Mouse (Mus musculus) limb, embryonic 14.5 days (tissue): ENCODE measurements around the gene Gm20721. TPM values are rescaled to one million over a fixed set of nuclear protein-coding genes. Genes with fewer than 3 reads are reported as not detected.

Source experiments
- ATAC-seq: fragments of 200-750 bp; cut with Nextera tagmentation; 2 replicates; pipeline ENCODE4 v1.8.0; 2017; ENCODE audit warnings: low read depth, moderate number of reproducible peaks, moderate TSS enrichment; ENCODE audit not compliant: low FRiP score
- DNase-seq: peaks from one replicate; pipeline ENCODE4 v3.0.0-alpha.2; 2015; ENCODE audit warnings: low spot score
- H3K27ac ChIP-seq: fragments of 300-500 bp; sonication (generic); replicated peaks from 2 replicates; pipeline ENCODE4 v1.5.1; 2014; ENCODE audit warnings: low read depth, mild to moderate bottlenecking, low read length, moderate library complexity, mixed read lengths
- H3K27me3 ChIP-seq: fragments of 300-500 bp; sonication (generic); 2 replicates; pipeline ENCODE4 v1.6.1; 2014; ENCODE audit warnings: low read length, mixed read lengths; ENCODE audit not compliant: control insufficient read depth, insufficient read depth
- H3K36me3 ChIP-seq: fragments of 300-500 bp; sonication (generic); 2 replicates; pipeline ENCODE4 v1.6.1; 2014; ENCODE audit warnings: mild to moderate bottlenecking, low read length, moderate library complexity, mixed read lengths; ENCODE audit not compliant: control insufficient read depth, insufficient read depth
- H3K4me1 ChIP-seq: fragments of 300-500 bp; sonication (generic); 2 replicates; pipeline ENCODE4 v1.6.1; 2014; ENCODE audit warnings: antibody characterized with exemption, low read length, mixed read lengths; ENCODE audit not compliant: control insufficient read depth, insufficient read depth
- H3K4me2 ChIP-seq: fragments of 300-500 bp; sonication (generic); replicated peaks from 2 replicates; pipeline ENCODE4 v1.6.1; 2014; ENCODE audit warnings: low read depth, mild to moderate bottlenecking, low read length, moderate library complexity; ENCODE audit not compliant: severe bottlenecking
- H3K4me3 ChIP-seq: fragments of 300-500 bp; sonication (generic); replicated peaks from 2 replicates; pipeline ENCODE4 v1.5.1; 2014; ENCODE audit warnings: low read length
- H3K9ac ChIP-seq: fragments of 300-500 bp; sonication (generic); 2 replicates; pipeline ENCODE4 v1.6.1; 2014; ENCODE audit warnings: mild to moderate bottlenecking, low read depth, low read length, moderate library complexity; ENCODE audit not compliant: severe bottlenecking
- H3K9me3 ChIP-seq: fragments of 300-500 bp; sonication (generic); 2 replicates; pipeline ENCODE4 v1.6.1; 2016; ENCODE audit warnings: low read length; ENCODE audit not compliant: control insufficient read depth
- POLR2A ChIP-seq: fragments of 200-500 bp; IDR thresholded peaks from 2 replicates; pipeline ENCODE4 v1.8.0; 2012; ENCODE audit warnings: inconsistent platforms, mild to moderate bottlenecking, moderate library complexity, borderline replicate concordance; ENCODE audit not compliant: insufficient read depth, insufficient read length; ENCODE audit errors: extremely low read depth
- WGBS: fragments of 180-500 bp; shearing (Covaris S2); extraction: QIAGEN DNeasy Blood & Tissue Kit; methylation state at CpG from one replicate; pipeline ENCODE4 v1.1.7; 2014; 5-methylcytosine and 5-hydroxymethylcytosine counted together
- polyA plus RNA-seq, 2 experiments: library from polyadenylated mRNA; depleted of rRNA in 1 of 2; stranded (reverse) in 1 of 2; unstranded in 1 of 2; fragments of >200 nt; fragmentation: Nextera tagmentation in 1 of 2; extraction: Ambion mirVana in 1 of 2; gene quantifications; 2 replicates each; pipeline versions ENCODE4 v1.2.1 to v1.2.3; 2012 to 2014

Gm20721 gene
- polyA plus RNA-seq, 2 experiments, result 0.65 to 13.4 TPM

DNA sequence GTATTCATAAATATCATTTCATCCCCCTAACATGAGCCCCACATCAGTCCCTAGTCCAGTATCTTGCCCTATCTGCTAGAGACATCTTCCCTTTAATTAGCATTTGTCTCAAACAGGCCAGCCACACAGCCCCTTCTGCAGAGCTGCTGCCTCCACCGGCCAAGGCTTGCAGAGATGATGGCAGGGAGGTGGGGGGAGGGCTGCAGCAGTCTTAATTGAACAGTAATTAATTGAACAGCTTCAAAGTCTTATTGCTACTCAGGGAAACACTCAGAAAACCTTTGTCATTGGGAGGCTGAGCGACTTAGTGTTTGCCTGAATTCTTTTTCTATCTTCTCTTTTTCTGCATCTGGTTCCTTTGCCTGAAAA lies 54.9 kb downstream of the Gm20721 start:
- Histone ChIP-seq H3K36me3 (peaks cover 44% of the 10 kb centered on the region), H3K4me1 (peaks cover 23% of the 10 kb centered on the region), H3K27me3 (peaks cover 13% of the 10 kb centered on the region; the same call in 1 of the 2 replicates), H3K4me3 (peak overlapping the region; percentile 11), H3K4me2 (peak overlapping the region; percentile 53), H3K9me3 (peaks cover 30% of the 10 kb centered on the region), H3K9ac (peak overlapping the region; percentile 7; the same call in 1 of the 2 replicates), H3K27ac (0 out of 2 replicates have a peak overlapping the region, but pooled peaks have one; percentile 26)
- 14% methylated on average over 2 of the region's 2 CpGs for WGBS
- ATAC-seq (no peak), DNase-seq (no peak)
- TF ChIP-seq POLR2A, result no peak

DNA sequence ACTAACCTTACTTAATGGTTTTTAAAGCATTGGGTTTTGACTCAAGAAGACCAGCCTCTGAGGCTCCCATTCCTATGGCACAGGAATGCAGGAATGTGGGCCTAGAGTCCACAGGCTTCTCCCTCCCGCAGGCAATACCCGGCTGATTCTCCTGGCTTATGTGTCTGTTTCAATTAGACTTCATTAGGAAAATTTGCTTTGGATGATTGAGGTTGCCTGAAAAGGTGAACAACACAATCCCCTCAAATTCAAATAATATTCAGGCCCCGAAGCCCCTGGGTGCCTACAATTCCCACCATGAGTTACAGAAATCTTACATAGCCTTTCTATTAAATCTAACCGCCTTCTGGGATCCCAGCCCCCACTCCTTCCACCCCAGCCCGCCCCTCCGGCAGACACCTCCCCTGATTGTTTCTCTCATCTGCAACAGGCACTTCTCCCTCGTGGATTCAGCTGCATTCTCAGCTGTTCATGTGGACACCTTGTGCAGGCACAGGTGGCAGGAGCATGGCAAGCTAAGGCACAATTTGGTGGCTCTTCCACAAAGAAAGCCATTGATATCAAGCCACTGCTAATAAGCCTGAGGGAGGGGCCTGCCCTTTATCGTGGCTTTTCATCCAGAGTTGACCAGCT lies 55.4 kb downstream of the Gm20721 start:
- no peak for ATAC-seq

GRCm38 (mm10) chr2:174288673-174289430 lies 57.7 kb downstream of the Gm20721 start:
- H3K27me3 ChIP-seq, result peaks cover 30% of the 10 kb centered on the region
- WGBS, result 48% methylated on average over 12 of the region's 12 CpGs
- no peak overlapping the region for H3K27ac ChIP-seq
- no peak overlapping the region for H3K9ac ChIP-seq
- no peak overlapping the region for H3K4me2 ChIP-seq
- H3K4me1 ChIP-seq, result peaks cover 23% of the 10 kb centered on the region
- no peak for ATAC-seq
- no peak overlapping the region for H3K4me3 ChIP-seq
- no peak for TF ChIP-seq POLR2A
- H3K9me3 ChIP-seq, result peaks cover 33% of the 10 kb centered on the region
- H3K36me3 ChIP-seq, result peaks cover 72% of the 10 kb centered on the region
- DNase-seq, result no peak

More for the DNA sequence above, 55.4 kb downstream of the Gm20721 start:
- H3K4me3 ChIP-seq, result peak overlapping the region; percentile 11
- 59% methylated on average over 8 of the region's 8 CpGs for WGBS
- H3K9ac ChIP-seq, result peak overlapping the region; percentile 7; the same call in 1 of the 2 replicates
- H3K9me3 ChIP-seq, result peaks cover 32% of the 10 kb centered on the region
- peak overlapping the region; percentile 53 for H3K4me2 ChIP-seq
- H3K27me3 ChIP-seq, result peaks cover 18% of the 10 kb centered on the region
- peaks cover 23% of the 10 kb centered on the region for H3K4me1 ChIP-seq
- TF ChIP-seq POLR2A, result no peak
- DNase-seq, result no peak
- H3K27ac ChIP-seq, result no peak overlapping the region
- peaks cover 49% of the 10 kb centered on the region for H3K36me3 ChIP-seq

GRCm38 (mm10) chr2:174287921-174288320 lies 58.6 kb downstream of the Gm20721 start:
- peak overlapping the region; percentile 42 for H3K4me3 ChIP-seq
- DNase-seq (no peak), ATAC-seq (no peak)
- H3K4me1 ChIP-seq, result peaks cover 20% of the 10 kb centered on the region
- 43% methylated on average over 7 of the region's 7 CpGs for WGBS
- H3K36me3 ChIP-seq, result peaks cover 75% of the 10 kb centered on the region
- peak overlapping the region; percentile 13 for H3K4me2 ChIP-seq
- no peak overlapping the region for H3K9ac ChIP-seq
- peaks cover 30% of the 10 kb centered on the region for H3K27me3 ChIP-seq
- H3K27ac ChIP-seq, result no peak overlapping the region
- TF ChIP-seq POLR2A, result no peak
- peaks cover 33% of the 10 kb centered on the region for H3K9me3 ChIP-seq

DNA sequence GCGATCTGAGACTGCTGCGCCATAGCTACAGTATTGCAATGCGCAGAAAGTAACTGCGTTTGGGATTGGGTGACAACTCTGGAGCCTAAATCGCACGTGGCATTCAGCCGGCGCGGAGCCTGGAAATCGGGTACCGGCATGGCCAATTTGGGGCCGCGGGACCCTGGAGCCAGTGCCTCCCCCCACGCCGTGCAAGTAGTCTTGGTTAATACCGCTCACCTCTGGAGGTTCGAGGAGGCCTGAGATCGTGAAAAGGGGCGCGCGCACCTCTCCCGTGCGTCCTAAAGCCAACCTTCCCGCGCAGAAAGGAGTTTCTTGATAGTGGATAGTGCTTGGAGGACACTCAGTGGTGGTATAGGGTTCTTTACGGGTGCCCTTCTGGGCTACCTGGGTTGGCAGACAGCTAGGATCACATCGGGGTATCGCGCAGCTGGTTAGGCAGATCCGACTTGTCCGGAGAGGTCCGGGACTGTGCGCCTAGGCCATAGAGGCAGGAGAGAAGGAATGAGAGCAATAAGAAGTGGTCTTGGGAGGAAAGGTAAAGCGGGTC lies 60.5 kb downstream of the Gm20721 start:
- Histone ChIP-seq H3K4me2 (peak overlapping the region; percentile 49), H3K27me3 (peaks cover 30% of the 10 kb centered on the region), H3K27ac (no peak overlapping the region), H3K4me3 (peak overlapping the region; percentile 42), H3K9me3 (peaks cover 33% of the 10 kb centered on the region), H3K9ac (peak overlapping the region; percentile 48), H3K36me3 (peaks cover 78% of the 10 kb centered on the region), H3K4me1 (peaks cover 8% of the 10 kb centered on the region; the same call in 1 of the 2 replicates)
- ATAC-seq (no peak), DNase-seq (no peak)
- no peak for TF ChIP-seq POLR2A
- 53% methylated on average over 34 of the region's 34 CpGs for WGBS
